Mouse (Mus musculus): ENCODE measurements at regions not wholly inside any gene's neighbourhood (a gene's known extent, or its start where the extent isn't known, plus 50 kb on each side); places are given as distances from the start of the nearest gene placed in this dataset.

DNA sequence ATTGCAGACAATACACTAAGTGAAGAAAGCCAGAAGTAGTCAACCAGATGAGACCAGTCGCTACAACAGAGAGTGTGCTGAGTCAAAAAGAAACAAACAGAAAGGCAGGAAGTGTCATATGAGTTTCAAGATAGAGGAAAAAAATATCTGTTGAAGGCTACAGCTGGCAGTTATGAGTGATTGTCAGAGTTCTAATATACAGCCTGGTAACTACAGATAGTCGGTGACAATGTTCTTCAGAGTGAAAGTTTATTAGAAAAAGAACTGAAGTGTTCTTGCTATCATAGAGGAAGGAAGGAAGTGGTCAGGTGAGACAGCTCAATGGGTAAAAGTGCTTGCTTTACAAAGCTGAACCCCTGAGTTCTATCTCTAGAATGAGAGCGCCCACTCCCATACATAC is 499.1 kb downstream of the Adgrl2 start:
- H3K9ac ChIP-seq (ENCODE audit: low read depth, low read length), result no peak overlapping the region
- no peak overlapping the region for H3K27ac ChIP-seq (ENCODE audit: low read depth, low read length)
- H3K4me3 ChIP-seq (ENCODE audit: low read depth, low read length), result no peak overlapping the region
- H3K4me1 ChIP-seq (replicated peaks; ENCODE audit: control insufficient read depth, insufficient read depth, low read length), result no peaks in the 10 kb centered on the region
- no peak overlapping the region for H3K4me2 ChIP-seq (replicated peaks; ENCODE audit: low read depth)
- ATAC-seq, result no peak
- no peaks in the 10 kb centered on the region for H3K36me3 ChIP-seq (ENCODE audit: control insufficient read depth, insufficient read depth)
- WGBS, result 73% methylated on average over 3 of the region's 3 CpGs
- H3K27me3 ChIP-seq (replicated peaks; ENCODE audit: control insufficient read depth, insufficient read depth, low read length), result no peaks in the 10 kb centered on the region
- TF ChIP-seq CTCF (IDR thresholded peaks at IDR 0.05; ENCODE audit: low read depth), result no peak
- no peaks in the 10 kb centered on the region for H3K9me3 ChIP-seq (ENCODE audit: control insufficient read depth)

- H3K9me3 ChIP-seq (ENCODE audit: control insufficient read depth), result no peaks in the 10 kb centered on the region
- H3K27me3 ChIP-seq (replicated peaks; ENCODE audit: control insufficient read depth, insufficient read depth, low read length), result no peaks in the 10 kb centered on the region
- 80% methylated on average over 4 of the region's 4 CpGs for WGBS
- H3K36me3 ChIP-seq (ENCODE audit: control insufficient read depth, insufficient read depth), result no peaks in the 10 kb centered on the region
- no peak overlapping the region for H3K4me2 ChIP-seq (replicated peaks; ENCODE audit: low read depth)
- H3K27ac ChIP-seq (ENCODE audit: low read depth, low read length), result no peak overlapping the region
- H3K9ac ChIP-seq (ENCODE audit: low read depth, low read length), result no peak overlapping the region
- no peak for ATAC-seq
- no peak for TF ChIP-seq CTCF (IDR thresholded peaks at IDR 0.05; ENCODE audit: low read depth)
- no peaks in the 10 kb centered on the region for H3K4me1 ChIP-seq (replicated peaks; ENCODE audit: control insufficient read depth, insufficient read depth, low read length)
- no peak overlapping the region for H3K4me3 ChIP-seq (ENCODE audit: low read depth, low read length)
These were observed 501.2 kb downstream of the Adgrl2 start for GRCm38 (mm10) chr3:148489201-148489600.

DNA sequence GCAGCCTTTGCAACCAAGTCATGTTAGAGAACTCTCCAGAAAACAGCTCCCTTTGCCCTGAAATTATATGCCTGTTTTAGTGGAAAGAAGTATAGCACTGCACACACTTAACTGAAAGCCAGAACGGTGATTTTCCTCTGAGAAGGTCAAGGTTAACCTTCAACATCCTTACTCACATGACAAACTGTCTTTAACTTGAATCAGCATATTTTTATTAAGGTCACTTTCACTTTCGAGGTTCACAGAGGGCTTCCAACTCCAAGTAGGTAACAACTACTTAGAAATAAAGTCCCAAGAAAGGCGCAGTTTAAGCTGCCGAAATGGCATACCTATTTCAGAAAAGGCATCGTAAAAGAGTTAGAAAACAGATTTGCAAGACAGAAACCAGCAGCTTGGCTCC is 502.4 kb downstream of the Adgrl2 start:
- Histone ChIP-seq H3K9ac (ENCODE audit: low read depth, low read length) (no peak overlapping the region), H3K27me3 (replicated peaks; ENCODE audit: control insufficient read depth, insufficient read depth, low read length) (no peaks in the 10 kb centered on the region), H3K4me2 (replicated peaks; ENCODE audit: low read depth) (no peak overlapping the region), H3K27ac (ENCODE audit: low read depth, low read length) (no peak overlapping the region), H3K4me3 (ENCODE audit: low read depth, low read length) (no peak overlapping the region), H3K4me1 (replicated peaks; ENCODE audit: control insufficient read depth, insufficient read depth, low read length) (no peaks in the 10 kb centered on the region), H3K36me3 (ENCODE audit: control insufficient read depth, insufficient read depth) (no peaks in the 10 kb centered on the region), H3K9me3 (ENCODE audit: control insufficient read depth) (no peaks in the 10 kb centered on the region)
- TF ChIP-seq CTCF (IDR thresholded peaks at IDR 0.05; ENCODE audit: low read depth), result no peak
- 81% methylated on average over 5 of the region's 5 CpGs for WGBS
- no peak for ATAC-seq

- 92% methylated on average over 8 of the region's 8 CpGs for WGBS
- Histone ChIP-seq H3K4me3 (ENCODE audit: low read depth, low read length) (no peak overlapping the region), H3K27me3 (replicated peaks; ENCODE audit: control insufficient read depth, insufficient read depth, low read length) (no peaks in the 10 kb centered on the region), H3K4me2 (replicated peaks; ENCODE audit: low read depth) (no peak overlapping the region), H3K9me3 (ENCODE audit: control insufficient read depth) (no peaks in the 10 kb centered on the region), H3K36me3 (ENCODE audit: control insufficient read depth, insufficient read depth) (no peaks in the 10 kb centered on the region), H3K4me1 (replicated peaks; ENCODE audit: control insufficient read depth, insufficient read depth, low read length) (no peaks in the 10 kb centered on the region), H3K27ac (ENCODE audit: low read depth, low read length) (no peak overlapping the region), H3K9ac (ENCODE audit: low read depth, low read length) (no peak overlapping the region)
- ATAC-seq, result no peak
- no peak for TF ChIP-seq CTCF (IDR thresholded peaks at IDR 0.05; ENCODE audit: low read depth)
These were observed 514.5 kb downstream of the Adgrl2 start for GRCm38 (mm10) chr3:148475862-148476261.

- H3K9ac ChIP-seq (ENCODE audit: low read depth, low read length), result no peak overlapping the region
- TF ChIP-seq CTCF (IDR thresholded peaks at IDR 0.05; ENCODE audit: low read depth), result no peak
- H3K27ac ChIP-seq (ENCODE audit: low read depth, low read length), result no peak overlapping the region
- no peak overlapping the region for H3K4me2 ChIP-seq (replicated peaks; ENCODE audit: low read depth)
- H3K9me3 ChIP-seq (ENCODE audit: control insufficient read depth), result no peaks in the 10 kb centered on the region
- H3K36me3 ChIP-seq (ENCODE audit: control insufficient read depth, insufficient read depth), result no peaks in the 10 kb centered on the region
- H3K4me3 ChIP-seq (ENCODE audit: low read depth, low read length), result no peak overlapping the region
- no peaks in the 10 kb centered on the region for H3K4me1 ChIP-seq (replicated peaks; ENCODE audit: control insufficient read depth, insufficient read depth, low read length)
- ATAC-seq, result no peak
- 69% methylated on average over 6 of the region's 6 CpGs for WGBS
- H3K27me3 ChIP-seq (replicated peaks; ENCODE audit: control insufficient read depth, insufficient read depth, low read length), result no peaks in the 10 kb centered on the region
These were observed 517.4 kb downstream of the Adgrl2 start for GRCm38 (mm10) chr3:148472943-148473444.

DNA sequence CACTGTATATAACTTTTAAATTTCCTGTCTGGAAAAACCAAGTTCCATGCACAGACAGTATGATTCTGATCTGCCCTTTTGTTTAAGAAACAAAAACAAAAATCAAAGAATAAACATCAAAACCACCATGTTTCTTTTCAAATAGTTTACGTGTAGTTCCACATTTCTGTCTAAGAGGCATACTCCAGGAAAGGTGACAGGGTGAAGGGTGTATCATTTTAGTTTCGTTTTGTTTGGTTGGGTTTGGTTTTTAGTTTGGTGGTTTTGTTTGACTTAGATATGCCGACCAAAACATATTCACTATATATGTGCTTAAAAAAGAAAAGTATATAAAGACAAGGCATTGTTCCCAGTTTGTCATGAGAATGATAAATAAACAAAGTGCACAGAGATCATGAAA is 524.9 kb downstream of the Adgrl2 start:
- no peaks in the 10 kb centered on the region for H3K4me1 ChIP-seq (replicated peaks; ENCODE audit: control insufficient read depth, insufficient read depth, low read length)
- H3K9me3 ChIP-seq (ENCODE audit: control insufficient read depth), result no peaks in the 10 kb centered on the region
- ATAC-seq, result no peak
- no peak overlapping the region for H3K4me2 ChIP-seq (replicated peaks; ENCODE audit: low read depth)
- H3K36me3 ChIP-seq (ENCODE audit: control insufficient read depth, insufficient read depth), result no peaks in the 10 kb centered on the region
- H3K27me3 ChIP-seq (replicated peaks; ENCODE audit: control insufficient read depth, insufficient read depth, low read length), result no peaks in the 10 kb centered on the region
- no peak overlapping the region for H3K4me3 ChIP-seq (ENCODE audit: low read depth, low read length)
- no peak for TF ChIP-seq CTCF (IDR thresholded peaks at IDR 0.05; ENCODE audit: low read depth)
- WGBS, result 68% methylated on average over 3 of the region's 3 CpGs
- H3K9ac ChIP-seq (ENCODE audit: low read depth, low read length), result no peak overlapping the region
- H3K27ac ChIP-seq (ENCODE audit: low read depth, low read length), result no peak overlapping the region

DNA sequence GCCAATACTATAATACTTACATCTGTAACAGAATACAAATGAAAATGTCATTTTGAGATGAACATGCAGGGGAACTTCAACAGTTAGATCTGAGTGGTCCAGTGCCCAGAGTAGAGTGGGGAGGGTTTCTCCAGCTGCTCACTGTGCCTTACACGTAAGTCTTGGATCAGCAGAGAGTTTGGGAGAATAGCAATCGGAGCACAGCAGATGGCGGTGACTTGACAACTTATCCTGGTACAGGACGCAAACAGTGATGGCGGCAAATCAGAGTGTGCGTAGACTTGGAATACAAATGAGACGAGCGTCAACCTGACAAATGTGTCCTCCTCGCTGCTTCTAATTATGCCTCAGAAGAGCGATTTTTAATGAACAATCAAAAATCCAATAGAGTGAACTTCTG is 527.6 kb downstream of the Adgrl2 start:
- no peak for ATAC-seq
- WGBS, result 93% methylated on average over 10 of the region's 10 CpGs
- Histone ChIP-seq H3K4me1 (replicated peaks; ENCODE audit: control insufficient read depth, insufficient read depth, low read length) (no peaks in the 10 kb centered on the region), H3K4me3 (ENCODE audit: low read depth, low read length) (no peak overlapping the region), H3K27ac (ENCODE audit: low read depth, low read length) (no peak overlapping the region), H3K4me2 (replicated peaks; ENCODE audit: low read depth) (no peak overlapping the region), H3K9ac (ENCODE audit: low read depth, low read length) (no peak overlapping the region), H3K36me3 (ENCODE audit: control insufficient read depth, insufficient read depth) (no peaks in the 10 kb centered on the region), H3K27me3 (replicated peaks; ENCODE audit: control insufficient read depth, insufficient read depth, low read length) (no peaks in the 10 kb centered on the region), H3K9me3 (ENCODE audit: control insufficient read depth) (no peaks in the 10 kb centered on the region)
- TF ChIP-seq CTCF (IDR thresholded peaks at IDR 0.05; ENCODE audit: low read depth), result no peak
